Mouse (Mus musculus) megakaryocyte, embryonic 14.5 days (primary cell): Measurements from ENCODE around the gene Syce1. TPM values are rescaled to one million over a fixed set of nuclear protein-coding genes. Genes with fewer than 3 reads are reported as not detected.
A peak's percentile ranks its signal among the peaks of the same experiment; 100 is the strongest.

Experiments
- H3K27me3 ChIP-seq: replicated peaks from 2 replicates; pipeline ENCODE3; 2012; ENCODE audit warnings: inconsistent platforms
- H3K36me3 ChIP-seq: replicated peaks from 2 replicates; pipeline ENCODE3; 2012; ENCODE audit warnings: low read length, inconsistent platforms, mixed read lengths
- H3K4me1 ChIP-seq: 2 replicates; pipeline ENCODE4 v1.6.1; 2012; ENCODE audit warnings: inconsistent platforms
- H3K4me3 ChIP-seq: replicated peaks from 2 replicates; pipeline ENCODE3; 2012; ENCODE audit warnings: moderate library complexity, mild to moderate bottlenecking, inconsistent platforms
- H3K9me3 ChIP-seq: 2 replicates; pipeline ENCODE4 v1.6.1; 2012; ENCODE audit warnings: inconsistent platforms
- FLI1 ChIP-seq: IDR thresholded peaks from 2 replicates; pipeline ENCODE4 v1.6.1; 2012; ENCODE audit warnings: low read length, inconsistent platforms, mixed read lengths
- GATA1 ChIP-seq: IDR thresholded peaks from 3 replicates; pipeline ENCODE4 v1.6.1; 2012; ENCODE audit warnings: mixed read lengths, low read length, inconsistent platforms, borderline replicate concordance
- polyA plus RNA-seq: library from polyadenylated mRNA; stranded (reverse); fragments of >175 nt; gene quantifications from 2 replicates; pipeline ENCODE4 v1.2.3, GENCODE M21; 2012; ENCODE audit warnings: low replicate concordance; ENCODE audit not compliant: insufficient read depth

The Syce1 gene
- polyA plus RNA-seq, 1 experiment, result 0.38 TPM

DNA sequence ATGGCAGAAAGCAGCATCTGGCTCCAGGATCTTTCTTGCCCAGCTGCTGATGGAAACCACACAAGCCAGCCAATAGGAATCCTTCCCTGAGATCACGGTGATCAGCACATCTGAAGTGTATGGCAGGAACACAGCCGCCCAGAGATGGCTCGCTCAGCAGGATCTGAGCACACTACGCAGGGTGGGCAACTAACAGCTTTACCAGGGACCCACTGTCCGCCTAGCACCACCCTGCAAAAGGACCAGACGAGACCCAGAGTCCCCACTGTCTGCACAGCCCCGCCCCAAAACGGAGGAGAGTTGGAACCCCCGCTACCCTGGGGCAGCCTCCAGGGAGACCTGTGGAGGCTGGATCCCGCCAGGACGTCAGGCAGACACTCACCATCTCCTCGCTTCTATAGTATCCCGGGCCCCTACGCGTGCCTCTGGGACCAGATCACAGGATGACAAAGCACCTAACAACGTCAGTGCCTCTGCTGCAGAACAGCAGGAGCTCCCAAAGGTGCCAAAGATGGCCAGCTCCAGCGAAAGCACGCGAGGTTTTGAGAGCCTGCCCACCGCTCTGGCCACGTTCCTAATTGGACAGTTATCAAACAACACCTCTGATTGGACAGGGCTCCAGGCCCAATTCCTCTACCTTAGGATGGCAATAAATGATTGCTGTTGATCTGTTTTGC lies 34.1 kb upstream of the Syce1 start, which contains the start of gene Zfp941:
Gene Zfp941 (minus strand): TSS at position 526 of the 677 bp plus-strand sequence.
- TF ChIP-seq FLI1 (no peak), GATA1 (no peak)
- H3K27me3 ChIP-seq, result peaks cover 19% of the 10 kb centered on the region

DNA sequence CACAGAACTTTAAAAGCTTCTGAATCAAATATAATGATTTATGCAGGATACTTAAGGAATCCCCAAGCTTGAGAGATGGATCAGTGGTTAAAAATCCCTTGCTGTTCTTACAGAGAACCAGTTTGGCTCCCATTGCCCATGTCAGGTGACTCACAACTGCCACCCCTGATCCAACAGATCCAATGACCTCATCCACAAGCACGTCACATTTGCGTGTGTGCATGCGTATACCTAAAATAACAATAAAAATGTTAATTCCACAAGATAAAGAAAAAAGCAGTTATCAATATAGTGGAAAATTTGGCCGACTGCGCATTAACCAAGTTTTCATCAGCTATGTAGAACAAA lies 33.6 kb upstream of the Syce1 start:
- H3K27me3 ChIP-seq, result peaks cover 15% of the 10 kb centered on the region
- peaks cover 3% of the 10 kb centered on the region for H3K36me3 ChIP-seq
- H3K9me3 ChIP-seq, result no peaks in the 10 kb centered on the region
- H3K4me3 ChIP-seq, result peak overlapping the region; percentile 91
- peaks cover 11% of the 10 kb centered on the region for H3K4me1 ChIP-seq
- no peak for TF ChIP-seq FLI1
- no peak for TF ChIP-seq GATA1

More for the DNA sequence above, 34.1 kb upstream of the Syce1 start, which contains the start of gene Zfp941:
- H3K4me3 ChIP-seq, result peak within 1 kb of the TSS; percentile 91
- peaks cover 11% of the 10 kb centered on the region for H3K4me1 ChIP-seq
- peaks cover 3% of the 10 kb centered on the region for H3K36me3 ChIP-seq
- H3K9me3 ChIP-seq, result no peaks in the 10 kb centered on the region

DNA sequence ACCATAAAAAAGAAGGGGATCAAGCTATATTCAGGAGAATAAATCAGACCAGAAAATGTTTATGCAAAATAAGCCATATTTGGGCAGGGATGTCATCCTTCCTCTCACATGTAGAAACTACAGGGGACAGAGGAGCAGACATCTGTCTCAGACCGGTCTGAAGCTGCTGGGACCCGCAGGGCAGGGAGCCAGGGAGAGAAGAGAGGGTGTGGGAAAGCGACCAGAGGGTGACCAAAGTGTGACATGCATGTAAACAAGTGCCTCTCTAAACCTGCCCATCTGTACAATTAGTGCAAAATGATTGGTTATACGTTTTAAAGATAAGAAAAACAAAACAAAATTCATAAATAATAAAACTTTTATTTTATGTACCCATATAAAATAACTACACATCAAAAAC lies 32.5 kb upstream of the Syce1 start:
- no peaks in the 10 kb centered on the region for H3K9me3 ChIP-seq
- peaks cover 3% of the 10 kb centered on the region for H3K36me3 ChIP-seq
- H3K27me3 ChIP-seq, result peaks cover 15% of the 10 kb centered on the region
- TF ChIP-seq FLI1 (no peak), GATA1 (no peak)
- H3K4me3 ChIP-seq, result no peak overlapping the region
- peaks cover 11% of the 10 kb centered on the region for H3K4me1 ChIP-seq

DNA sequence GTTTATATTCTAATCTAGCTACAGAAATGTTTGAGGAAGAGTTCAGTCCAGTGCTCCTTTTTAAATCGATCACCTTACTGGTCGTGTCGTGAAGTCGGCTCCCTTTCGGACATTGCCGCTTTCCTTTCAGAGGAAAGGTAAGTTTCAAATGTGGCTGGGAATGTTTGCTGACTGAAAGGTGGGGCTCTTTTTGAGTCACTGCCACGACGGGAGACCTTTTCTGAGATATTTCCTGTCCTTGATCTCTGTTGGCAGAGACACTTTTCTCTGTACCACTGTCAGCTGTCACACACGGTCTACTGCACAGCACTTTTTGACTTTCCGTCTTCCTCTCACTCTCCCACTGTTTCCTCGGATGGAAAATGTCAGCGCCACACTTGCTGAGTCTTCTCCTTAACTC lies 25.2 kb upstream of the Syce1 start:
- no peaks in the 10 kb centered on the region for H3K27me3 ChIP-seq
- H3K4me3 ChIP-seq, result no peak overlapping the region
- TF ChIP-seq GATA1 (no peak), FLI1 (no peak)
- H3K36me3 ChIP-seq, result peaks cover 22% of the 10 kb centered on the region
- H3K9me3 ChIP-seq, result no peaks in the 10 kb centered on the region
- H3K4me1 ChIP-seq, result no peaks in the 10 kb centered on the region

DNA sequence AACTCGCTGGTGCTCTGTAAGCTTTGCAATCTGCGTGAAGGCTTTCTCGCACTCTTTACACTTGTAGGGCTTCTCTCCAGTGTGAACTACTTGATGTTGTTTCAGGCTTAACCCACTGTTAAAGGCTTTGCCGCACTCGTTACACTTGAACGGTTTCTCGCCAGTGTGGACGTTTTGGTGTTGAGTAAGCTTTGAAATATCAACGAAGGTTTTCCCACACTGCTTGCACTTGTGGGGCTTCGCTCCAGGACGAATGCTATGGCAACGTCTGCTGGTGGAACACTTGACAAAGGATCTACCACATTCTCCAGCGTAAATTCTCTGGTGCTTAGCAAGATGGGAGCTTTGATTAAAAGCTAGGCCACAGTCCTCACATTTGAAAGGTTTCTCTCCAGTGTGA lies 24.1 kb upstream of the Syce1 start:
- peaks cover 22% of the 10 kb centered on the region for H3K36me3 ChIP-seq
- peaks cover 4% of the 10 kb centered on the region for H3K27me3 ChIP-seq
- H3K4me1 ChIP-seq, result no peaks in the 10 kb centered on the region
- no peaks in the 10 kb centered on the region for H3K9me3 ChIP-seq
- H3K4me3 ChIP-seq, result no peak overlapping the region
- TF ChIP-seq FLI1 (no peak), GATA1 (no peak)

DNA sequence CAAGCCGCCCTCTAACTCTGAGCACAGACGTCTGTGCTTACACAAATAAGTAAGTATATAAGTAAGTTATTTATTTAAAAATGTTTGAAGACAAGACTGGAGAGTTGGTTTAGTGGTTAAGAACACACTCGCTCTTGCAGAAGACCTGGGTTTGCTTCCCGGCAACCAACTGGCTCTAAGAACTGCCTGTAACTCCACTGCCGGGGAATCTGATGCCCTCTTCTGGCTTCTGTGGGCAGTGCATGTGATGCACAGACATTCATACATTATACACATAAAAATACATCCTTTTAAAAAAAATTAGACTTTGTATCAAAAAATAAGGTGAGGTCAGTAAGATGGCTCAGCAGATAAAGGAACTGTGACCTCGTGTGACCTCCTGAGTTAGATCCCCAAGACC lies 22.8 kb upstream of the Syce1 start:
- Histone ChIP-seq H3K36me3 (peaks cover 22% of the 10 kb centered on the region), H3K9me3 (no peaks in the 10 kb centered on the region), H3K27me3 (peaks cover 4% of the 10 kb centered on the region), H3K4me3 (no peak overlapping the region), H3K4me1 (no peaks in the 10 kb centered on the region)
- TF ChIP-seq FLI1 (no peak), GATA1 (no peak)

DNA sequence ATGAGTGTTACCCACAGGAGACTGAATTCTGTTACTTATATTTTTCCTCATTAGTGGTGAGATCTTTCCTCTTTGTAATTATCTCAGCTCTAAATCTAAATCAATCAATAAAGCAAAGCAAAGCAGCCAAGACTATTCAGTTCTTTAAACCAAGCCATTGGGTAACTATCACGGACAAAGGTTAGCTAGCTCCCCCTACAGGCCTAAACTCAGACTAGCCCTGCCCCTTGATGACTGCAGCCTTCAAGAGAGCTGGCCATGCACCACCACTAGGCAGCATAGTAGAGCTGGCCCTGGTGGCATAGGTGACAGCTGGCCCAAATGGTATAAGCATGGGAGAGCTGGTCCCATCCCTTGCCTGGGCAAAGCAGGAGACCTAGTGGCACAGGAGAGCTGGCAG lies 18.1 kb upstream of the Syce1 start:
- no peaks in the 10 kb centered on the region for H3K4me1 ChIP-seq
- H3K36me3 ChIP-seq, result no peaks in the 10 kb centered on the region
- H3K4me3 ChIP-seq, result no peak overlapping the region
- H3K27me3 ChIP-seq, result peaks cover 14% of the 10 kb centered on the region
- no peaks in the 10 kb centered on the region for H3K9me3 ChIP-seq
- TF ChIP-seq FLI1 (no peak), GATA1 (no peak)

DNA sequence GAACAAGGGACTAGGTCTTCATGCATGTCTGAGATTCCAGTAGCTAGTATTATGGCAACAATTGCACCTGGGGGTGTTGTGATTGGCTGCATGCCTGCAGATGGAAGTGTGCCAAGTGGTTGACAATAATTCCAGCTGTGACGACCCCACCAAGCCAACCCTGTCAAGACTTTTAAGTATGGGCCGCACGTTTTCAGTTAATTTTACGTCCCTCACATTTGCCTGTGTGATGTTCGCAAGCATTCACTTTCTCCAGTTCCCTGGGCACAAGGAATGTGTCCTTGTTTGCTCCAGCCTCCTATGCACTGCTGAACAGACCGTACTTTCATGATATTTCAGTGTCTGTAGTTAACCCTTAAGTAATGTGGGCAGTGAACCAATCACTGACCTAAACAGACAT lies 15.0 kb upstream of the Syce1 start:
- Histone ChIP-seq H3K9me3 (no peaks in the 10 kb centered on the region), H3K4me1 (no peaks in the 10 kb centered on the region), H3K27me3 (peaks cover 27% of the 10 kb centered on the region), H3K36me3 (no peaks in the 10 kb centered on the region), H3K4me3 (no peak overlapping the region)
- no peak for TF ChIP-seq GATA1
- TF ChIP-seq FLI1, result no peak

DNA sequence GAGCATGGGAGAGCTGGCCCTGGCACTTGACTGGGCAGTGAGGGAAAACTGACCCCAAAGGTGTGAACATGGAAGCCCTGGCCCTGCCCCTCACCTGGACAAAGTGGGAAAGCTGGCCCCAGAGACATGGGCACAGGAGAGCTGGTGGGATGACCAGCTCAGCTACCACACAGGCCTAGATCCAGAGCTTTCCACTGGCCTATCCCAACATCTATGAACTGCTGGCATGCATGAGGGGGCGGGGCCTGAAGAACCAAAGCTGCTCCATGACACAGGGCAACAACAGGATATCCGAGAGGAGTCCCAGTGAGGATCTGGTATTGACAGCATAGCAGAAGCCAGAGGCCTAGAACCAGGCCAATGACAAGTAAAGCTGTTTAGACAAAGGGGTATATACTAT lies 10.6 kb upstream of the Syce1 start:
- TF ChIP-seq GATA1 (no peak), FLI1 (no peak)
- H3K27me3 ChIP-seq, result peaks cover 25% of the 10 kb centered on the region
- no peaks in the 10 kb centered on the region for H3K36me3 ChIP-seq
- H3K4me1 ChIP-seq, result no peaks in the 10 kb centered on the region
- no peak overlapping the region for H3K4me3 ChIP-seq
- no peaks in the 10 kb centered on the region for H3K9me3 ChIP-seq

DNA sequence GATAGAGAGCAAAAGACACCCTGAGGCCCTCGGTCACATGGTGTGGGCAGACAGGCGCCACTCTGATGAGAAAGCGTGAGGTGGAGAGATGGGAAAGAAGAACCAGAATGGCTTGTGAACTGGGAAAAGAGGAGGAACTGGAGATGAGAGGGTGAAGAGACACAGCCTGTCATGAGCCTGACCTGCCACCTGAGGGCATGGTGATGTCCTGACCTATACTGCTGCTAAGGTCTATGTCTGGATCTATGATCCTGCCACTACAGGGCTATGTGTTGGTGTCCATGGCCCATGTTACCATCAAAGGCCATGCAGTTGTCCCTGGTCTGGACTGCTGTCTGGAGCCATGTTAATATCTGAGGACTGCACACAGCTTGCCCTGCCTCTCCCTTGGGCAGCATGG lies 10.0 kb upstream of the Syce1 start:
- TF ChIP-seq FLI1 (no peak), GATA1 (no peak)
- no peaks in the 10 kb centered on the region for H3K4me1 ChIP-seq
- no peaks in the 10 kb centered on the region for H3K36me3 ChIP-seq
- no peak overlapping the region for H3K4me3 ChIP-seq
- H3K9me3 ChIP-seq, result no peaks in the 10 kb centered on the region
- peaks cover 31% of the 10 kb centered on the region for H3K27me3 ChIP-seq

DNA sequence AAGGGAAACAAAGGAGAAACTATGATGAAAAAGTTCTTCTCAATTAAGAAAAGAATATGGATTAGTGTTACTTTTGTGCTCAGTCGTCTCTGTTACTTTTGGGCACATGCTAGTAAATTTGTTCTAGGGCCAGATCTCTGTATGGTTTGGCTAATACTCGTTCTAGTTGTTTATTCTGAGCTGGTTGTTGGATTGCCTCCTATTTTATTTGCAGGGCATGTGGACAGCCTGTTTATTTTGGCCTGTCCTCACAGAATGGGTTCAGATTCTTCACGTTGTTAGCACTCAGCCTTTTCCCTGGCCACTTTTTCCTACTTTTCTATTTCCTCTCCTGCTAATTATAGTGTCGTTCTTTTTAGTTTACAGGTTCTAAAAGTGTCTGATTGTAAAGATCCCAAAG lies 5.9 kb upstream of the Syce1 start:
- TF ChIP-seq FLI1, result no peak
- TF ChIP-seq GATA1, result no peak
- Histone ChIP-seq H3K36me3 (no peaks in the 10 kb centered on the region), H3K4me1 (no peaks in the 10 kb centered on the region), H3K4me3 (no peak overlapping the region), H3K27me3 (peaks cover 23% of the 10 kb centered on the region), H3K9me3 (no peaks in the 10 kb centered on the region)
